Mouse (Mus musculus) layer of hippocampus, adult 8-10 months (tissue): Measurements from ENCODE around the gene Sparc. TPM values are rescaled to one million over a fixed set of nuclear protein-coding genes. Genes with fewer than 3 reads are reported as not detected.
A peak's percentile ranks its signal among the peaks of the same experiment; 100 is the strongest.

Experiments
- DNase-seq, 2 experiments: peaks; one replicate each; pipeline ENCODE4 v3.0.0; 2022; ENCODE audit warnings: low spot score in 2 of 2
- total RNA-seq, 4 experiments: library from RNA; stranded (reverse); gene quantifications; 2 replicates each; pipeline ENCODE4 v1.2.4; 2022

Gene Sparc
- total RNA-seq = 100 to 1,000 TPM; 259 to 443 (median 324) TPM

DNA sequence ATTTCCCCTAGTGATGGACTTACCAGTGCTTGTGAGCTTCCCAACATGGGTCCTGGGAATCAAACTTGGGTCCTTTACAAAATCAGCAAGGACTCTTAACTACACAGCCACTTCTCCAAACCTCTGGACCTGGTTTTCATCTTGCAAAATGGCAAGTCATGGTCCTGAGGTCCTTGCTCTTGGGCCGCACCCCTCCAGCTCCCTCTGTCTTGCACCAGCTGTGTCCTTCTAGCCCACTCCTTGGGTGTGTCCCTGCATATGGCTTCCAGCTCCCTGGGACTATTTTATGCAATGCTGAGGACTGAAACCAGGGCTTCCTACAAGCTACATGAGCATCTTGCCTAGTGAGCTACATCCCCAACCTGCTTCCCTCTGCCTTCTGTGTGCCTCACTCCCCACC lies at the start of gene Sparc:
Sparc (minus strand) TSS at position 206 of the 400 bp plus-strand sequence.
- no peak for DNase-seq

DNA sequence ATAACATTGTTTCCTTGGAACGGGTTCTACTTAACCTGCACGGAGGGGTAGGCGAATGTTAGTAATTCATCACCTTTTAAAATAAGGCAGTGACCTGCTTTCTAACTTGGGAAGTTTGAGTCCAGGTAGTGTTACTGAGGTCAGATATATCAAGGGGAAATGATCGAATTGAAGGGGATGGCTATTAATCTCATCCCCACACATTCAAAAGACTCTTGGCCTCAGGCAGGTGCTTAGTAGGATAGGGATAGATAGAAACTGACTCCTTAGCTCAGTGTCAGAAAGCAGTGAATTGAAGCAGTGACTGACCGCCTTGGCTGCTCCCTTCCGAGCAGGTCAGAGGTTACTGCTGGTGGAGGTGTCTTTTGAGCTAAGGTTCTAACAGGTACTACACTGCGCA lies 48.5 kb upstream of the Sparc start:
- DNase-seq = no peak

DNA sequence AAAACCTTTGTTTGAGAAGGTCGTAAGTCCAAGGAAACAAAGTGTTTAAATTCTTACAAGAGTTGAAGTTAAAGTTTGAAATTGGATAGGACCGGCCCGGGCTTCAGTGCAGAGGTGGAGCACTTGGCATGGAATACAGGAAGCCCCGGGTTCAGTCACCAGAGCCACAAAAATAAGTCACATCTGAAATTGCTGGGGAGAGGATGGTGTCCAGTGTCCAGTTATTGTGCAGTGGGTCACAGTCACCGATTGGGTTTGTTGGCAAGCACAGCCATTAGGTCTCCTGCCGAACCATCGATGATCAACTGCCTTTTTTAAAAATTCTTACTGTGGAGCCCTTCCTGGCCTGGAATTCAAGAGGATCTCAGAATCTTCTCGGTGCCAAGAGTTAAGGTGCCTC lies 47.8 kb upstream of the Sparc start:
- no peak for DNase-seq

DNA sequence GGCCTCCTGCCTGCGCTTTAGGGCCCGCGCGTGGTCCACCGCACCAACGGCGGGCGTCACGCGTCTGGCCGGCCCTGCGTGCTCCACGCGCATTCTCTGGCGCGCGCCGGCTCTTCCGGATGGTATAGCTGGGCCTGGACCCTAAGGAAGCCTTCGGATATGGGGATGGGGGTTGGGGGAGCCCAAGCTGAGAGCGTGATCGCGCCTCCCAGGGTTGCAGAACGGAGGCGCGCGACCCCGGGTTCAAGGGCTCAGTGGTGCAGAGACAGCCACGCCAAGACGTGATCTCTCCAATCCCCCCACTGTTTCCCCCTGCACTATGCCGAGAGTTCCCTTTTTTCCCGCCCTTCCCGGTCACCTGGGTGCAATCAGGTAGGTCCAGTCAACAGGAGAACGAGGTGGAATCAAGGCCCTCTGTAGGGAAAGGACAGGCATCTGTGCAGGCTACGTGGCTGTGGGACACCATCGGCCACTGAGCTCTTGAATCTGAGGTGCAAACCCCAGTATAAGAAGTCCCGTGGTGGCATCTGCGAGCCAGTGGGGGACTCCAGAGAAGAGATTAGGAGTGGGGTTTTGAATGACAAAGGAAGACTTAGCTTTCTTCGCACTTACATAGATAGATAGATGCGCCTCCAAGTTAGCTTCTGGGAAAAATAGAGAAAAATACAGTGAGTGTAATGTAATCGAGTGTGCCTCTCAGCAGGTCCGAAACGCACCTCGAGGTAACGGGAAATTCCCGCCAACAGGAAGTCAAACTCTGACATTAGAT lies 47.1 kb upstream of the Sparc start:
- DNase-seq = peak in 1 of 2 experiments; percentile 13

DNA sequence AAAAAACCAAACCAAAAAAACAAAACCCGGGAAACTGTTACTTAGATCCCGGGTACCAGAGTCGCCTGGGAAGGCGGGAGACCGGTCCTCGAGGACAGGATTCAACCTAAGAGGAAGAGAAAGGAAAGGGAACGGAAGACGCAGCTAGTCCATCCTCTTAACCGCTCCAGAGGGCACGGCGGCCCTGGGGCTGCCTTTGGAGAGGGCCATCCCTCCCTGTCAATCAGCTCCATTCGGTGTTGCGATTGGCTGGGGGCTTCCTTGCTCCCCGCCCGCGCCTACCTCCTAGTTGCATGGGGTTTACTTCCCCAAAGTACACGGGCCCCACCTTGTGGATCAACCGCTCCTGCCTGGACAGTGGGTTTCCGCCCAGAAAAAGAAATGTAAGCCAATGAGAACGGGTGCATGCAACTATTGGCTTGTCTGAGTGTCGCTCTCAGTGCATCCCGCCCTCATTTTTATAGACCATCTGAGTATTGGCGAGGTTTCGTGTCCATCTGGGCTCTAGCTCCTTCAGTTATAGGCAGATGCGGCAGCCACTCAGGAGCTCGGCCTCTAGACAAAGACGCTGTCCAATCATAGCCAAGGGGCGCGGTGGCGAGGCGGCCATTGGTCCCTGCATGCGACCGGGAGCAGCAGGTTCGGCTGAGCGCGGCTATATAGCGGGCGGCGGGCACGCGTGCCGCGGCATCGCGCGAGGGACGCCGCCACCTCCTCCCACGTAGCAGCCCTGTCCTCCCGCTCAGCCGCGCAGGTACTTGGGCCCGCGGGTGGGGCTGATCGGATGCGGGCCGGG lies 46.3 kb upstream of the Sparc start, which contains the start of gene G3bp1:
G3bp1 (plus strand) TSS at position 638 of the 796 bp plus-strand sequence.
- DNase-seq = peak; percentile 100

GRCm38 (mm10) chr11:55468611-55469047 lies 45.6 kb upstream of the Sparc start:
- DNase-seq = no peak

DNA sequence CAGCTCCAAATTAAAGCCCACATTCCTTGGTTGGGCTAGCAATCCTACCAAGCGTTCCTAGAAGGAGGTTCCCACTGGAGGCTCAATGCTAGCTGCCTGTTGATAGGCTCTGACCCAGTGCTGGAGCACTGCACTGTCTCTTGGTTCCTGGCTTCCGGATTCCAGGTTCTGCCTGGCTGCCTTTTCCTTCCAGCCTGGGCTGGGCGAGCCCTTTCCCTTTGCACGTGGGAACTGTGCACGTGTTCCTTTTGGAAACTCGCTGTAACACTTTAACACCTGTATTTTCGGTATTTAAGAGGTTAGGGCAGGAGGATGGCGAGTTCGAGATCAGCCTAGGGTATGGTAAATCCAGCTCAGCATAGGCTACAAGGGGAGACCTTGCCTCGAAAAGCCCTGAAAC lies 45.0 kb upstream of the Sparc start:
- DNase-seq = no peak

DNA sequence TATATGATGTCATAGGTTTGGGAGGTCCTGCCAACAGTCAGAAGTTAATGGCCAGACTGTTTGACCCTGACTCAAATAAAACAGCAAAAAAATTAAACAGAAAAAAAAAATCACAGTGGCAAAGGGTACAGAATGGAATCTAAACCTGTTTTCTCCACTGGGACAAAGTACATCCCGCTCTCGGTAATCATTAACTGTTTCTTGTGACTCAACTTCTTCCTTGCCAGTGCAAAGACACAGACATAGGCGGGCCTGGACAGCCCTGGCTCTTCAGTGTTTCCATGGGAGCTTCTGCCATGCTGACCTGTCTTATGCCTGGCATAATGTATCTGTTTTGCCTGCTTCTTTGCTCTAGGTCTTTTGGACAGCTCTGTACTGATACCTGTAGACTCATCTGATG lies 42.2 kb upstream of the Sparc start:
- DNase-seq = no peak

GRCm38 (mm10) chr11:55464707-55465106 lies 41.7 kb upstream of the Sparc start:
- no peak for DNase-seq

DNA sequence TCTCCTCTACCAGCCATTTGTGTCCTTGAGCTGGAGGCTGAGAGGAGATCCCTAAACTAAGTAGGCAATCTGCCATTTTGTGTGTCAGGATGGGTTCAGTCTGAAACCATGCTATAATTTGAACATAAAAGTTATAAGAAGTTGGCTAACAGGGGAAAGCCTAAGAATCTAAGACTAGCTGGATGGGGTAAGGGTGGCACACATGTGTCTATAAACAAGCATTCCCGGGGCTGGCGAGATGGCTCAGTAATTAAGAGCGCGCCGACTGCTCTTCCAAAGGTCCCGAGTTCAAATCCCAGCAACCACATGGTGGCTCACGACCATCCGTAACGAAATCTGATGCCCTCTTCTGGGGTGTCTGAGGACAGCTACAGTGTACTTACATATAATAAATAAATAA lies 39.2 kb upstream of the Sparc start:
- no peak for DNase-seq

DNA sequence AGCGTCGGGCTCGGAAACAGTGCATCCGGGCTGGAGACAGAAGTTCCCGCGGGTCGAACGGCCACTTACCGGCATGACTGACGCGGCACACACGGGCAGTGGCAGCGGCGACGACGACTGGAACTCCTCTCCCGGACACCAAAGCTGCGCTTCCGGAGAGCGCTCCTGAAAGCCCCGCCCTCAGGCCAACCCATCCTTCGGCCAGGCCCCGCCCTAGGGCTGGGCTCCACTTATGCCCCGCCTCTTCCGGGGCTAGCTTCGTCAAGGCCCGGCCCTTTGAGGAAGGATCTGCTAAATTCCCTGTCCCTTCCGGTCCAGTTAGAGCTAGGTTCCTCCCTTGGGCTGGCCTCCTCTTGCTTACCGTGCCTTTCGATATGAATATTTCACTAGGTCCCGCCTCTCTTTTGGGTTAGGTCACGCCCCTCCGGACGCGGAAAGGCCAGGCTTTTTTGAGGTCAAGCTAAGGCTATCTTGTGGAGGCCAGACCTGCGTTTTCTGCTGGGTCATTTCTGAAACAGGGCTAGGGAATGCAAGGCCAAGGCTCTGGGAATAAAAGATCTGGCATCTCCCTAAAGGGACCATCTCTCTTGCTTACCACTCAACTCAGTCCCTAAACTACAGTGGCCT lies 38.1 kb upstream of the Sparc start, which contains the start of gene Atox1:
Atox1 (minus strand) TSS at position 221 of the 627 bp plus-strand sequence.
- DNase-seq = peak; percentile 92 to 93

GRCm38 (mm10) chr11:55460559-55461018 lies 37.6 kb upstream of the Sparc start:
- peak in 1 of 2 experiments; percentile 23 for DNase-seq

DNA sequence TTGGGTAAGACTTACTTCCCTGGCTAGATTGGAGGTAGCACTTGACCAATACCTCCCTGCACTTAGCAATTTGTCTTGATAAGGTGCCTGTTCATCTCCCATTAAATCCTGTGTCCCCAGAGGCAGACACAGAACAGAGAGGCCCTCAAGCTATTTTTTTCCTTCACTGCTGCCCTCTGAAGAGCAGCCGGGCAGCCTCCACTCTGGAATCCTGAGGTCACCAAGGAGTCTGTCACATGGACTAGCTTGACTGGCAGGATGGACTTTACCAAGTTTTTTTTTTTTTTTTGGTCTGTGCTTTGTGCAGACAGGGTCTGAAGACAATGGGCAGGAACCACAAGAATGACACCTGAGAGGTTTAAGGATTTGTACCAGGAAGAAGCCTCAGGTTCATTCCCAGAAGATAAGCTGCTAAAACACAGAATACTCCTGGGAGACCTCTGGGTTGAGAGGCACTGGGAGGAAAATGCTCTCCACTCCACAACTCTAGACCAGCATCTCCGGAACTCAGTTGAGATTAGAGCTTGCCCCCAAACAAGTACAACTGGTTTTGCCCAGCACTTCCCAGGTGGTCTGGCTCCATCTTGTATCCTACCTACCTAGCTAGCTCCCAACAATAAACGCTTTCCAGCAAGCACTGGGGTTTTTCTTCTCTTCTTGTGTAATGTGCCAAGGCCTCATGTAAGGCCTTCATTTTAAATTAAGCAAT lies 37.0 kb upstream of the Sparc start:
- no peak for DNase-seq

DNA sequence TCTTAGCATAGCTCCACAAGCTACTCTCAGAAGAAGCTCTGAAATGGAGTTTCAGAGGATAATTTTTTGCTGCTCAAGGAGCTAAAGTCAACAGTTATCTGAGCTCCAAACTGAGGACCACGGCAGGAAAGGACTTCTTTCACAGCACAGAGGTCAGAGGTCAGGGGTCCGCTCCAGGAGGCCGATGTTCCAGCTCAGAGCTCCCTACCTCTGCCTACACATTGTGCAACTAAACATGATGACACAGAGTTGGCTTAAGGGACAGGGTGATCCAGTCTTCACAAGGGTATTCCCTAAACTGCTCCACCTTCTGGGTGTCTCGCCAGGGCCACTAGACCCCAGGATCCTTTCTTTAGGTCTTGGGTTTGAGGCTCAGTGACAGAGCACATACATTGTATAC lies 35.5 kb upstream of the Sparc start:
- DNase-seq = no peak

DNA sequence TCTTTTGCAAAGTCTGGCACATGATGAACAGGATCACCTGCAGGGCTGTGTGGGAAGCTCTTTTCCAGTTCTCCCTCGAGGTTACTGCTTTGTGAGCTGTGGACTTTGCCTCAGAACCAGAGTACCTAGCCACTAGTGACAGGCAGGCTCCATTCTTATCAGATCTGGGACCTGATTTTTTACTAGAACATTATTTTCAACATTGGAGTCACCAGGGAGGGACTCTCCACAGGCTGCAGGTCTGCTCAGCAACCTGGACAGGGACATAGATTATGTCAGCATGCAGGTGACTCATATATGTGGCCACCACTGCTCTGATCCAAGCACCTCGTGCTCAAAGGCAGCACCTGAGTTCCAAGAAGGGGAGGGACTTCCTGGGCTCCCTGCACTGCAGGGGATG lies 32.2 kb upstream of the Sparc start:
- no peak for DNase-seq

- DNase-seq = no peak
Measured at GRCm38 (mm10) chr11:55453640-55454039, 30.7 kb upstream of the Sparc start.

GRCm38 (mm10) chr11:55450311-55450710 lies 27.3 kb upstream of the Sparc start:
- DNase-seq = no peak

DNA sequence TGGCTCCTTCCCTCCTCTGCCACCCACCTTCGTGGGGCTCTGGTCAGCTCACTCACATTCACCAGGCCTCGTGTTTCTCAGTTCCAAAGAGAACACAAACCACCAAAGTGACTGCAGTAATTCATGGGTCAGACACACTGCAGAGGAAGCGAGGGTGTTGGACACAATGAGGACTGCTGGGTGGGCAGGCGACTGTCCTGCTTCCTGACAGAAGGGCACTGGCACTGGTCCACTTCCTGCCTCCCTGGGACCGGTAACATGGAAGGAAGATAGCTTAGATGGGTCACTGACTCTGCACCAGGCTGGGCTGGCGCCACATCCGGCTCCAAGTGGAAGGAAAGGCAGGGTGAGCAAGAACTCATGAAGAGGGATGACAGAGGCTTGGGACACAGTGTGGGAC lies 26.5 kb upstream of the Sparc start:
- no peak for DNase-seq

- DNase-seq = peak; percentile 73 to 86
Measured at GRCm38 (mm10) chr11:55446579-55446978, 23.6 kb upstream of the Sparc start.

GRCm38 (mm10) chr11:55444772-55445171 lies 21.8 kb upstream of the Sparc start:
- peak in 1 of 2 experiments; percentile 39 for DNase-seq

- DNase-seq = no peak
Measured at GRCm38 (mm10) chr11:55439718-55440117, 16.7 kb upstream of the Sparc start.
